Mouse (Mus musculus) intestine, embryonic 15.5 days (tissue): ENCODE measurements around the gene Gm35549. TPM values are rescaled to one million over a fixed set of nuclear protein-coding genes. Genes with fewer than 3 reads are reported as not detected.

Source experiments
- ATAC-seq: fragments of 200-750 bp; cut with Nextera tagmentation; 2 replicates; pipeline ENCODE4 v1.8.0; 2017; ENCODE audit warnings: moderate TSS enrichment, moderate library complexity
- H3K27ac ChIP-seq: fragments of 300-500 bp; sonication (generic); 2 replicates; pipeline ENCODE4 v1.5.1; 2015; ENCODE audit warnings: mild to moderate bottlenecking, inconsistent platforms
- H3K27me3 ChIP-seq: fragments of 300-500 bp; sonication (generic); replicated peaks from 2 replicates; pipeline ENCODE4 v1.6.1; 2015; ENCODE audit warnings: inconsistent platforms
- H3K36me3 ChIP-seq: fragments of 300-500 bp; sonication (generic); 2 replicates; pipeline ENCODE4 v1.6.1; 2015; ENCODE audit warnings: inconsistent platforms
- H3K4me1 ChIP-seq: fragments of 300-500 bp; sonication (generic); replicated peaks from 2 replicates; pipeline ENCODE4 v1.6.1; 2015; ENCODE audit warnings: inconsistent platforms
- H3K4me2 ChIP-seq: fragments of 300-500 bp; sonication (generic); replicated peaks from 2 replicates; pipeline ENCODE4 v1.6.1; 2015; ENCODE audit warnings: mild to moderate bottlenecking, inconsistent platforms
- H3K4me3 ChIP-seq: fragments of 300-500 bp; sonication (generic); replicated peaks from 2 replicates; pipeline ENCODE4 v1.5.1; 2015; ENCODE audit warnings: inconsistent platforms
- H3K9ac ChIP-seq: fragments of 300-500 bp; sonication (generic); 2 replicates; pipeline ENCODE4 v1.6.1; 2015; ENCODE audit warnings: inconsistent platforms
- H3K9me3 ChIP-seq: fragments of 300-500 bp; sonication (generic); 2 replicates; pipeline ENCODE4 v1.6.1; 2016; ENCODE audit warnings: inconsistent platforms
- WGBS: fragments of 180-500 bp; shearing (Covaris S2); methylation state at CpG from one replicate; pipeline ENCODE4 v1.1.7; 2015; 5-methylcytosine and 5-hydroxymethylcytosine counted together
- polyA plus RNA-seq: library from polyadenylated mRNA; unstranded; fragments of >200 nt; fragmentation: Nextera tagmentation; extraction: Ambion mirVana; gene quantifications from 2 replicates; pipeline ENCODE4 v1.2.1, GENCODE M21; 2015

Gm35549 gene
- 0.29 TPM in 1 of 2 replicates, not detected in the other for polyA plus RNA-seq

GRCm38 (mm10) chr9:122843760-122844159 is at the start of gene Gm35549:
Gm35549 (minus strand) TSS chr9:122844035.
- Histone ChIP-seq H3K27me3 (no peaks in the 10 kb centered on the region), H3K4me2 (no peak within 1 kb of the TSS), H3K4me1 (no peaks in the 10 kb centered on the region), H3K9me3 (no peaks in the 10 kb centered on the region), H3K36me3 (0 out of 2 replicates have a peak, but pooled peaks cover 3% of the 10 kb centered on the region), H3K27ac (no peak within 1 kb of the TSS), H3K4me3 (no peak within 1 kb of the TSS), H3K9ac (no peak within 1 kb of the TSS)
- 78% methylated on average over 3 of the region's 3 CpGs for whole genome bisulfite sequencing
- ATAC-seq = no peak

- ATAC-seq = peak; percentile 94
- Histone ChIP-seq H3K9ac (peak overlapping the region; percentile 74), H3K4me2 (peak overlapping the region; percentile 75), H3K27ac (peak overlapping the region; percentile 36; the same call in 1 of the 2 replicates), H3K36me3 (no peaks in the 10 kb centered on the region), H3K27me3 (no peaks in the 10 kb centered on the region), H3K9me3 (no peaks in the 10 kb centered on the region), H3K4me1 (0 out of 2 replicates have a peak, but pooled peaks cover 4% of the 10 kb centered on the region), H3K4me3 (peak overlapping the region; percentile 71)
- WGBS = 6% methylated on average over 54 of the region's 54 CpGs
Observed at GRCm38 (mm10) chr9:122886372-122887179, 42.7 kb upstream of the Gm35549 start.

- Histone ChIP-seq H3K36me3 (no peaks in the 10 kb centered on the region), H3K27me3 (no peaks in the 10 kb centered on the region), H3K9me3 (no peaks in the 10 kb centered on the region), H3K4me1 (0 out of 2 replicates have a peak, but pooled peaks cover 4% of the 10 kb centered on the region), H3K4me2 (peak within 1 kb of the TSS; percentile 75), H3K4me3 (peak within 1 kb of the TSS; percentile 71), H3K9ac (no peak within 1 kb of the TSS), H3K27ac (no peak within 1 kb of the TSS)
- no peak for ATAC-seq
- WGBS = 82% methylated on average over 3 of the region's 3 CpGs
Observed at GRCm38 (mm10) chr9:122885385-122885784, 41.5 kb upstream of the Gm35549 start, which contains the start of gene Zkscan7. Zkscan7 (plus strand) TSS chr9:122885685.

GRCm38 (mm10) chr9:122875145-122875544 is 31.3 kb upstream of the Gm35549 start:
- H3K9ac ChIP-seq = no peak overlapping the region
- no peak for ATAC-seq
- no peak overlapping the region for H3K27ac ChIP-seq
- H3K4me3 ChIP-seq = no peak overlapping the region
- no peaks in the 10 kb centered on the region for H3K9me3 ChIP-seq
- WGBS = 94% methylated on average over 2 of the region's 2 CpGs
- no peaks in the 10 kb centered on the region for H3K36me3 ChIP-seq
- H3K4me1 ChIP-seq = no peaks in the 10 kb centered on the region
- no peaks in the 10 kb centered on the region for H3K27me3 ChIP-seq
- H3K4me2 ChIP-seq = no peak overlapping the region

GRCm38 (mm10) chr9:122874653-122875052 is 30.8 kb upstream of the Gm35549 start:
- WGBS = 60% methylated on average over 1 of the region's 1 CpGs
- no peak for ATAC-seq
- H3K9me3 ChIP-seq = no peaks in the 10 kb centered on the region

GRCm38 (mm10) chr9:122872595-122872994 is 28.8 kb upstream of the Gm35549 start:
- WGBS = 81% methylated on average over 4 of the region's 4 CpGs
- Histone ChIP-seq H3K36me3 (no peaks in the 10 kb centered on the region), H3K4me3 (no peak overlapping the region), H3K9ac (no peak overlapping the region), H3K4me1 (no peaks in the 10 kb centered on the region), H3K27ac (no peak overlapping the region), H3K9me3 (no peaks in the 10 kb centered on the region), H3K4me2 (no peak overlapping the region), H3K27me3 (no peaks in the 10 kb centered on the region)
- no peak for ATAC-seq

More at GRCm38 (mm10) chr9:122874653-122875052, 30.8 kb upstream of the Gm35549 start:
- Histone ChIP-seq H3K4me2 (no peak overlapping the region), H3K9ac (no peak overlapping the region), H3K36me3 (no peaks in the 10 kb centered on the region), H3K27me3 (no peaks in the 10 kb centered on the region), H3K4me3 (no peak overlapping the region), H3K27ac (no peak overlapping the region), H3K4me1 (no peaks in the 10 kb centered on the region)

- peaks cover 8% of the 10 kb centered on the region for H3K4me1 ChIP-seq
- H3K36me3 ChIP-seq = peaks cover 12% of the 10 kb centered on the region
- no peak overlapping the region for H3K9ac ChIP-seq
- H3K4me2 ChIP-seq = peak overlapping the region; percentile 58
- no peaks in the 10 kb centered on the region for H3K27me3 ChIP-seq
- H3K4me3 ChIP-seq = peak overlapping the region; percentile 91
- H3K27ac ChIP-seq = no peak overlapping the region
- H3K9me3 ChIP-seq = peaks cover 4% of the 10 kb centered on the region; the same call in 1 of the 2 replicates
- whole genome bisulfite sequencing = 72% methylated on average over 4 of the region's 4 CpGs
- ATAC-seq = peak; percentile 46
Observed at GRCm38 (mm10) chr9:122866192-122866591, 22.4 kb upstream of the Gm35549 start.

GRCm38 (mm10) chr9:122865697-122866166 is 21.9 kb upstream of the Gm35549 start, which contains the start of gene Zfp445:
Zfp445 (minus strand) TSS chr9:122866006.
- Histone ChIP-seq H3K27ac (peak within 1 kb of the TSS; percentile 83), H3K9ac (peak within 1 kb of the TSS; percentile 89), H3K4me1 (peaks cover 8% of the 10 kb centered on the region), H3K4me2 (peak within 1 kb of the TSS; percentile 66), H3K4me3 (peak within 1 kb of the TSS; percentile 91), H3K27me3 (no peaks in the 10 kb centered on the region), H3K36me3 (peaks cover 16% of the 10 kb centered on the region), H3K9me3 (peaks cover 7% of the 10 kb centered on the region; the same call in 1 of the 2 replicates)
- peak; percentile 95 for ATAC-seq
- under 1% methylated on average over 34 of the region's 34 CpGs for WGBS

GRCm38 (mm10) chr9:122864848-122865247 is 21.0 kb upstream of the Gm35549 start:
- H3K27ac ChIP-seq = no peak overlapping the region
- H3K9ac ChIP-seq = peak overlapping the region; percentile 89
- peaks cover 25% of the 10 kb centered on the region for H3K36me3 ChIP-seq
- H3K9me3 ChIP-seq = peaks cover 13% of the 10 kb centered on the region; the same call in 1 of the 2 replicates
- peaks cover 8% of the 10 kb centered on the region for H3K4me1 ChIP-seq
- ATAC-seq = no peak
- H3K27me3 ChIP-seq = no peaks in the 10 kb centered on the region
- H3K4me3 ChIP-seq = peak overlapping the region; percentile 91
- H3K4me2 ChIP-seq = peak overlapping the region; percentile 66
- 54% methylated on average over 3 of the region's 3 CpGs for WGBS

- no peak for ATAC-seq
- Histone ChIP-seq H3K4me1 (peaks cover 8% of the 10 kb centered on the region), H3K36me3 (peaks cover 35% of the 10 kb centered on the region), H3K4me3 (no peak overlapping the region), H3K4me2 (no peak overlapping the region), H3K27ac (no peak overlapping the region), H3K9ac (no peak overlapping the region), H3K9me3 (peaks cover 17% of the 10 kb centered on the region; the same call in 1 of the 2 replicates), H3K27me3 (no peaks in the 10 kb centered on the region)
- 53% methylated on average over 2 of the region's 2 CpGs for WGBS
Observed at GRCm38 (mm10) chr9:122863731-122864130, 19.9 kb upstream of the Gm35549 start.

- Histone ChIP-seq H3K4me1 (peaks cover 8% of the 10 kb centered on the region), H3K4me2 (no peak overlapping the region), H3K36me3 (peaks cover 62% of the 10 kb centered on the region), H3K27ac (no peak overlapping the region), H3K9ac (no peak overlapping the region), H3K27me3 (no peaks in the 10 kb centered on the region), H3K4me3 (no peak overlapping the region), H3K9me3 (peaks cover 17% of the 10 kb centered on the region; the same call in 1 of the 2 replicates)
- no peak for ATAC-seq
Observed at GRCm38 (mm10) chr9:122860752-122861151, 16.9 kb upstream of the Gm35549 start.

- Histone ChIP-seq H3K36me3 (peaks cover 88% of the 10 kb centered on the region), H3K9ac (no peak overlapping the region), H3K9me3 (peaks cover 17% of the 10 kb centered on the region; the same call in 1 of the 2 replicates), H3K4me1 (no peaks in the 10 kb centered on the region), H3K27me3 (no peaks in the 10 kb centered on the region), H3K27ac (no peak overlapping the region), H3K4me2 (no peak overlapping the region), H3K4me3 (no peak overlapping the region)
- ATAC-seq = no peak
- WGBS = over 99% methylated on average over 3 of the region's 3 CpGs
Observed at GRCm38 (mm10) chr9:122856716-122857115, 12.9 kb upstream of the Gm35549 start.
